Mouse (Mus musculus): ENCODE measurements at regions not wholly inside any gene's neighbourhood (a gene's known extent, or its start where the extent isn't known, plus 50 kb on each side); places are given as distances from the start of the nearest gene placed in this dataset.

DNA sequence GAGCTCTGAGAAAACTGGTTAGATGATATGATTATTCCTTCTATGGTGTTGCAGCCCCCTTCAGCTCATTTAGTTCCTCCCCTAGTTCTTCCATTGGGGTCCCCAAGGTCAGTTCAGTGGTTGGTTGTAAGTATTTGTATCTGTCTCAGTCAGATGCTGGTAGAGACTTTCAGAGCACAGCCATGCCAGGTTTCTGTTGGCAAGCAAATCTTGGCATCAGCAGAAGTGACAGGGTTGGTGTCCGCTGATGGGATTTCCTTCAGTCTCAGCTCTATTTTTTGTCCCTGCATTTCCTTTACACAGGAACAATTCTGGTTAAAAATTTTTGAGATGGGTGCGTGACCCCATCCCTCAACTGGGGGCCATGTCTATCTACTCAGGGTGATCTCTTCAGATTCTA lies 55.3 kb upstream of the Spaca1 start:
- Histone ChIP-seq H3K27ac (ENCODE audit: low read depth, low read length) (no peak overlapping the region), H3K4me2 (ENCODE audit: low read depth, low read length) (no peak overlapping the region), H3K4me3 (ENCODE audit: low read depth, low read length) (no peak overlapping the region), H3K27me3 (ENCODE audit: control insufficient read depth, insufficient read depth, low read length) (no peaks in the 10 kb centered on the region), H3K36me3 (ENCODE audit: control insufficient read depth, insufficient read depth, low read length) (no peaks in the 10 kb centered on the region), H3K9ac (replicated peaks; ENCODE audit: low read depth, low read length) (no peak overlapping the region), H3K4me1 (ENCODE audit: control insufficient read depth, insufficient read depth, low read length) (no peaks in the 10 kb centered on the region), H3K9me3 (ENCODE audit: control insufficient read depth, low read length) (peaks cover 3% of the 10 kb centered on the region; the same call in 1 of the 2 replicates)
- ATAC-seq (ENCODE audit: low read depth): no peak
- WGBS: 96% methylated on average over 2 of the region's 2 CpGs

DNA sequence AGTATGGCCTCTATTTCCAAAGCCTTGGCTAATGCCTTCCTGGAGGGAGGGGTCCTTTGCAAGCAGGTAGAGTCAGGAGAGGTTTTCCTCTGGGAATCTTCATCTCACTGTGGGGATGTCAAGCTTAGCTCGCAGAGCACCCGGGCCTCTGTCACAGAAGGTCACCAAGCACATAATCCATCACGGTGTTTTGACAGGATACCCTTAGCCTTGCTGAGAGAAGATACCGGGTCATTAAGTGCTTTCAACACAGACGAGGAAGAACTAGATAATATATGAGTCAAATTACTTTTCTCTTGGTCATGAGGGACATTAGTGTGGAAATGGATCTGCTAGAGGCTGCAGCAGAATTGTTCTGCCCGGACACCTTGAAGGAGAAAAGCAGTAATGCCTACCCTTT lies 64.3 kb upstream of the Spaca1 start:
- Histone ChIP-seq H3K9ac (replicated peaks; ENCODE audit: low read depth, low read length) (no peak overlapping the region), H3K27ac (ENCODE audit: low read depth, low read length) (no peak overlapping the region), H3K4me3 (ENCODE audit: low read depth, low read length) (no peak overlapping the region), H3K9me3 (ENCODE audit: control insufficient read depth, low read length) (no peaks in the 10 kb centered on the region), H3K4me2 (ENCODE audit: low read depth, low read length) (no peak overlapping the region), H3K4me1 (ENCODE audit: control insufficient read depth, insufficient read depth, low read length) (no peaks in the 10 kb centered on the region), H3K36me3 (ENCODE audit: control insufficient read depth, insufficient read depth, low read length) (no peaks in the 10 kb centered on the region), H3K27me3 (ENCODE audit: control insufficient read depth, insufficient read depth, low read length) (no peaks in the 10 kb centered on the region)
- 33% methylated on average over 6 of the region's 6 CpGs for WGBS
- no peak for ATAC-seq (ENCODE audit: low read depth)

DNA sequence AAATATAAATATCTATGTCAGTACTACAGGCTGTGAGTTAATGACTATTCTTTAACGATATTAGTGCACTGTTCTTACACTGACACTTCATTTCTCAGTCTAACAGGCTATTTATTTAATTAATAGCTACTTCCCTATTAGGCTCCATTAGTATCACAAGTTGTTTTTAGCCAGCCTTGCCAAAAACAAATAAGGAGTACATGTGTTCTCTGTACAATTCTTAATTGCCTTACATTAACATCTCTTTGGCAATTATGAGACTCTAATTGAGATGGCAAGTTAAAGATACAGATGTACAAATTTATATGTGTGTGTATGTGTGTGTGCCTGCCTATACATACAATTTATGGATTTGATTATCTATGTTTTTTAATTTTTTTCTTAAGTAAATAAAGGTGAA lies 67.1 kb upstream of the Spaca1 start:
- H3K27ac ChIP-seq (ENCODE audit: low read depth, low read length): no peak overlapping the region
- no peaks in the 10 kb centered on the region for H3K4me1 ChIP-seq (ENCODE audit: control insufficient read depth, insufficient read depth, low read length)
- no peaks in the 10 kb centered on the region for H3K36me3 ChIP-seq (ENCODE audit: control insufficient read depth, insufficient read depth, low read length)
- no peak overlapping the region for H3K4me3 ChIP-seq (ENCODE audit: low read depth, low read length)
- 60% methylated on average over 1 of the region's 1 CpGs for WGBS
- H3K9ac ChIP-seq (replicated peaks; ENCODE audit: low read depth, low read length): no peak overlapping the region
- H3K27me3 ChIP-seq (ENCODE audit: control insufficient read depth, insufficient read depth, low read length): no peaks in the 10 kb centered on the region
- no peak overlapping the region for H3K4me2 ChIP-seq (ENCODE audit: low read depth, low read length)
- ATAC-seq (ENCODE audit: low read depth): no peak
- no peaks in the 10 kb centered on the region for H3K9me3 ChIP-seq (ENCODE audit: control insufficient read depth, low read length)

DNA sequence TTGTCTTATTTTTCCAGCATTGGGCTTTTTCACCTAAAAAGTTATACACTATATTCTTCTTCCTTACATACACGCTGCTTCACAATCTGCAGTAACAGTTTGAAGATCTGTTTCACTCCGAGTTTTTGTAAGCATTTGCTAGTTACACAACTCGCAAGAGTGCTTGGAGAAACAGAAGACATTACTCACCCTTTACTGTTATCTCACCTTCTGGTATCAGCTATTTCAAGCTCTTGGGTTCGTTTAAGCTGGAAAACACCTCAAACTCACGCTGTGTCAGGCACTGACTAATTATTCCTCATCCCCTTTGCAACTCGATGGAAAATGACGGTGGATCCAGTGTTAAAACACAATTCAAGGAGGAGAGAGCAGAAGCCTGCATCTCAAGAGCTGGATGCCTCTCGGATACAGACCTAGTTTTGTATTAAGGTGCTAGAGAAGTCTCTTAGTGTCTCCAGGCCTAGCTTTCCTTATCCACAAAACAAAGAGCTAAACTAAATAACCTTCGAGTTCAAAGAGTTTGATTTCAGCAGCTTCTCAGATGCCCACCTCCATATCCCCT lies 73.0 kb upstream of the Spaca1 start:
- no peaks in the 10 kb centered on the region for H3K27me3 ChIP-seq (ENCODE audit: control insufficient read depth, insufficient read depth, low read length)
- H3K4me1 ChIP-seq (ENCODE audit: control insufficient read depth, insufficient read depth, low read length): no peaks in the 10 kb centered on the region
- no peaks in the 10 kb centered on the region for H3K9me3 ChIP-seq (ENCODE audit: control insufficient read depth, low read length)
- H3K27ac ChIP-seq (ENCODE audit: low read depth, low read length): no peak overlapping the region
- ATAC-seq (ENCODE audit: low read depth): no peak
- H3K9ac ChIP-seq (replicated peaks; ENCODE audit: low read depth, low read length): no peak overlapping the region
- H3K36me3 ChIP-seq (ENCODE audit: control insufficient read depth, insufficient read depth, low read length): no peaks in the 10 kb centered on the region
- H3K4me3 ChIP-seq (ENCODE audit: low read depth, low read length): no peak overlapping the region
- no peak overlapping the region for H3K4me2 ChIP-seq (ENCODE audit: low read depth, low read length)
- 87% methylated on average over 9 of the region's 9 CpGs for WGBS

DNA sequence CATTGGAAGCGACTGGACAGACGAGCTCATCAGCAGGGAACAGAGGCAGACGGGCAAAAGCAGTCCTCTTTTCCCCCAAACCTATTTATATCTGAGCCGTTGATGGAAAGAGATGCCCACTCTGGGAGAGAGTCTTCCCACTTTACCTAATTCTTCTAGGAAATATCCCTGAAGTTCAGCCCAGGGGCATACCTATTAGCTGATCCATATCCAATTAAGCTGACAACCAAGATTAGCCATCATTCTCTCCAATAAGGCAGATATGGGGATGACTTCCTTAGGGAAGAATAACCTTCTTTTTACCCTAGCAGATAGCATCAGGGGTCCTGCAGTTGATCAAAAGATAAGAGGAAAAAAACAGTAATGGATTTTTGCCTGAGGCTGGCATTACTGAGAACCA lies 78.2 kb upstream of the Spaca1 start:
- 71% methylated on average over 4 of the region's 4 CpGs for WGBS

DNA sequence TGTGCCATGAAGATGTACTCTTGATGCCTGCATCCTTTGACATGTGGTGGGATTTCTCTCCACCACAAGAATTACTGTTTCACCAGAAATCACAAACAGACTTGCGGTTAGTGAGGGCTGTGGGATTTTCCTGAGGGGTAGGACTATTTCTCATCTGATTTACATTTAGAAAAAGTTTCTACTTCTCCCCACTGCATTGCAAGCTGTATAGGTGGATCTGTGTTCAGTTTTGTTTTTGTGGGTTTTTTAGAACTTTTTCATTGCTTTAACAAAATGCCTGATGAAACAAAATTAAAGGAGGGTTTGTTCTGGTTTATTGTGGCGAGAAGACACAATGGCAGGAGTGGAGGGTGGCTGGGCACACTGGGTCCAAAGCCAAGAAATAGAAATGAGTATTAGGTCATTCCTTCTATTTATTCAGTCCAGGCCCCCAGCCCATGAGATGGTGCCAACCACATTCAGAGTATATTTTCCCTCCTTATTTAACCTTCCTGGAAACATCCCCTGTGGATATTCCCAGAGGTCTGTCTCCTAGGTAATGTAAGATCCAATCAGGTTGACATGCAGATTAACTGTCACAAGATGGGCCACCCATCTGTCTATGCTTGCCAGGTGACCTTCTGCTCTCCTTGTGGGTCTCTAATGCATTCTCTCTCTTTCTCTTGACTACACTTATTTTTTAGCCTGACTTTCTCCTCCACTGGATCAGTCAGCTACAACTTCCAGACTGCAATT lies 96.3 kb upstream of the Spaca1 start:
- H3K4me1 ChIP-seq (ENCODE audit: control insufficient read depth, insufficient read depth, low read length): no peaks in the 10 kb centered on the region
- no peaks in the 10 kb centered on the region for H3K27me3 ChIP-seq (ENCODE audit: control insufficient read depth, insufficient read depth, low read length)
- no peak overlapping the region for H3K27ac ChIP-seq (ENCODE audit: low read depth, low read length)
- no peaks in the 10 kb centered on the region for H3K36me3 ChIP-seq (ENCODE audit: control insufficient read depth, insufficient read depth, low read length)
- H3K4me2 ChIP-seq (ENCODE audit: low read depth, low read length): no peak overlapping the region
- no peaks in the 10 kb centered on the region for H3K9me3 ChIP-seq (ENCODE audit: control insufficient read depth, low read length)
- H3K9ac ChIP-seq (replicated peaks; ENCODE audit: low read depth, low read length): no peak overlapping the region
- no peak overlapping the region for H3K4me3 ChIP-seq (ENCODE audit: low read depth, low read length)
- no peak for ATAC-seq (ENCODE audit: low read depth)
- WGBS: 83% methylated on average over 2 of the region's 2 CpGs

More for the DNA sequence above, 78.2 kb upstream of the Spaca1 start:
- Histone ChIP-seq H3K36me3 (ENCODE audit: control insufficient read depth, insufficient read depth, low read length) (no peaks in the 10 kb centered on the region), H3K27me3 (ENCODE audit: control insufficient read depth, insufficient read depth, low read length) (no peaks in the 10 kb centered on the region), H3K4me1 (ENCODE audit: control insufficient read depth, insufficient read depth, low read length) (no peaks in the 10 kb centered on the region), H3K4me2 (ENCODE audit: low read depth, low read length) (no peak overlapping the region), H3K9me3 (ENCODE audit: control insufficient read depth, low read length) (no peaks in the 10 kb centered on the region), H3K4me3 (ENCODE audit: low read depth, low read length) (no peak overlapping the region), H3K9ac (replicated peaks; ENCODE audit: low read depth, low read length) (no peak overlapping the region), H3K27ac (ENCODE audit: low read depth, low read length) (no peak overlapping the region)
- ATAC-seq (ENCODE audit: low read depth): no peak

DNA sequence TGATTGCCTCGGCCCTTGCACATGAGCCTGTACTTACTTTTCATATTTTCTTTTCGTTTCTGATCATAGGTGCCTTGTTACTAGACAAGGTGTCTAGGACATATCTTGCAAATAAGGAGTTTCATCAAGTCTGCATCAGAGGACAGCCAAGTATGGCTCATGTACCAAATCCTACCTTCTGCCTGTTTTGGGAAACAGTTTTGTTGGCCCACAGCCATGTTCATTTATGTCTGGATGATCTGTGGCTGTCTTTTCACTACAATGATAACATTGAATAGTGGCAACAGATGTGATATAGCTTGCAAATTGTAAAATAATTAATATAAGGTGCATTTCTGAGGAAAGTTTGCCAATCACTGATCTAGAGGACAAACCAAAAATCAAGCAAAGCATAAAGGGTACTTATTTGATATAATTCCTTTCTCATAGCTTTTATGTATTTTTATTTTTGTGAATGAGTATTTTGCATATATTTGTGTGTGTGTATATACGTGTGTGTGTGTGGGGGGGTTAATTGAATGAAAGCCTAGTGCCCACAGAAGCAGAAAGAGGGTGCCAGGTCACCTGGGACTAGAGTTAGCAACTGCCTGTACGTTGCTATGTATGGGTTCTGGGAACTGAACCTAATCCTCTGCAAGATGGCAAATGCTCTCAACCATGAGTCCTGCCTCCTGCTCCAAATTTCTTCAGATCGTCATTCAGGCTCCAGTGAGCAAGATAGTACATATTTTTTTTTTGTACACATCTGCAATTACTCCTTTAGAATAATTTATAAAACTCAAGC lies 99.2 kb upstream of the Spaca1 start:
- no peak overlapping the region for H3K27ac ChIP-seq (ENCODE audit: low read depth, low read length)
- 73% methylated on average over 5 of the region's 5 CpGs for WGBS
- H3K36me3 ChIP-seq (ENCODE audit: control insufficient read depth, insufficient read depth, low read length): no peaks in the 10 kb centered on the region
- no peak overlapping the region for H3K4me2 ChIP-seq (ENCODE audit: low read depth, low read length)
- H3K9me3 ChIP-seq (ENCODE audit: control insufficient read depth, low read length): no peaks in the 10 kb centered on the region
- no peak overlapping the region for H3K4me3 ChIP-seq (ENCODE audit: low read depth, low read length)
- no peaks in the 10 kb centered on the region for H3K4me1 ChIP-seq (ENCODE audit: control insufficient read depth, insufficient read depth, low read length)
- ATAC-seq (ENCODE audit: low read depth): no peak
- no peak overlapping the region for H3K9ac ChIP-seq (replicated peaks; ENCODE audit: low read depth, low read length)
- no peaks in the 10 kb centered on the region for H3K27me3 ChIP-seq (ENCODE audit: control insufficient read depth, insufficient read depth, low read length)

DNA sequence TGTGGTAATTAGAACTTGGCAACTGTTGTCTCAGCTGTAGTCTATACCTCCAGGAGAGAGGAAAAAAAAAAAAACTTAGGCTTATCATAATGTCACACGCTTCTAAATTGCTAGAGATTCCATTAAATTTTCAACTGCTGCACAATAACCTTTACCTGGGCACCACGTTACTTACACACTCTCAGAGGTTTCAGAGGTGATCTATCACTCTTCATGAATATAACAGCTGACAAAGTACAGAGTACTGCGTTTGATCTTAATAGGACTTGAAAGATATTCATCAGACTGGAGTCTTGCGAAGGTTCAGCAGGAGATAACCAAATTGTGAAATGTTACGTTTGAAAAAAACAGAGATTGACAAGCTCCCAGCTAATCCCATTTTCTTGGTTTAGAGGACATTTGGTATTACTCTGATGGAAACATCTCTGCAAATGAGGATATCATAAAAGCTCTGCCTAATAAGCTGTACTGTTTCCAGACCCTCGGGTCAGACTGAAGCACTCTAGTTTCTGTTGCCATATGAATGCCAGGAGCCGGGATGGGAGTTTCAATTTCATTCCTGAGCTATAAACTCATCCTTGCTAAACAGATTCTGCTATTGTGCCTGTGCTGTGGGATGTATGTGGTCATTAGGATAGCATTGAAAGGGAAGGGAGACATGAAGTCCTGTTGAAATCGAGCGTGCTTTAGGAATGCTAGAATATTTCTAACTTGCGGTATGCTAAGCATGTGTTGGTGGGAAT lies 101.8 kb upstream of the Spaca1 start:
- H3K4me1 ChIP-seq (ENCODE audit: control insufficient read depth, insufficient read depth, low read length): no peaks in the 10 kb centered on the region
- no peak overlapping the region for H3K4me3 ChIP-seq (ENCODE audit: low read depth, low read length)
- H3K4me2 ChIP-seq (ENCODE audit: low read depth, low read length): no peak overlapping the region
- H3K9ac ChIP-seq (replicated peaks; ENCODE audit: low read depth, low read length): no peak overlapping the region
- no peak for ATAC-seq (ENCODE audit: low read depth)
- H3K27me3 ChIP-seq (ENCODE audit: control insufficient read depth, insufficient read depth, low read length): no peaks in the 10 kb centered on the region
- no peaks in the 10 kb centered on the region for H3K9me3 ChIP-seq (ENCODE audit: control insufficient read depth, low read length)
- no peak overlapping the region for H3K27ac ChIP-seq (ENCODE audit: low read depth, low read length)
- 69% methylated on average over 10 of the region's 10 CpGs for WGBS
- H3K36me3 ChIP-seq (ENCODE audit: control insufficient read depth, insufficient read depth, low read length): no peaks in the 10 kb centered on the region

DNA sequence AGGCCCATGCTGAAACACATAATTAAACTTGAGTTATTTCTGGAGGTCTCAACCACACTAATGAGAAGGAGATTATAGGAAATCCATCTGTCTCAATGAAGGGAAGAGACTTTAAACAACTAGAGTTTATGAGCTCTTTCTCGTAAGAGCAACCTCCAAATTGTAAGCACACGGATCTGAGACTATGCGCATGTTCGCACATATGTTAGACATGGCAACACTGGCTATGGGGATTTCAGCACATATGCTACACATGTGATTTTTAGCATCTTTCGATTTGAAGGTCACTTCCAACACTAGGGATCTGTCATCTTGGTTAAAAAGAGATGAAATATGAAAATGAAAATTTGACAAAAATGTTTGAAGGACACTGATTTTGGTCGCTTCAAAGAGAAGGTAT lies 105.5 kb upstream of the Spaca1 start:
- Histone ChIP-seq H3K4me3 (ENCODE audit: low read depth, low read length) (no peak overlapping the region), H3K27ac (ENCODE audit: low read depth, low read length) (no peak overlapping the region), H3K9me3 (ENCODE audit: control insufficient read depth, low read length) (no peaks in the 10 kb centered on the region), H3K4me1 (ENCODE audit: control insufficient read depth, insufficient read depth, low read length) (no peaks in the 10 kb centered on the region), H3K9ac (replicated peaks; ENCODE audit: low read depth, low read length) (no peak overlapping the region), H3K4me2 (ENCODE audit: low read depth, low read length) (no peak overlapping the region), H3K27me3 (ENCODE audit: control insufficient read depth, insufficient read depth, low read length) (no peaks in the 10 kb centered on the region), H3K36me3 (ENCODE audit: control insufficient read depth, insufficient read depth, low read length) (no peaks in the 10 kb centered on the region)
- no peak for ATAC-seq (ENCODE audit: low read depth)
- 84% methylated on average over 6 of the region's 6 CpGs for WGBS
